Mouse (Mus musculus) bone marrow macrophage, adult 2 months (primary cell): Measurements from ENCODE around the gene Gm20503. TPM values are rescaled to one million over a fixed set of nuclear protein-coding genes. Genes with fewer than 3 reads are reported as not detected.

Experiments used
- H3K27ac ChIP-seq: 2 replicates; pipeline ENCODE4 v1.5.1; 2012; ENCODE audit warnings: low read depth, low read length; ENCODE audit not compliant: insufficient read depth
- H3K4me1 ChIP-seq: 2 replicates; pipeline ENCODE4 v1.6.1; 2012; ENCODE audit warnings: low read length; ENCODE audit not compliant: control insufficient read depth, insufficient read depth
- H3K4me3 ChIP-seq: 2 replicates; pipeline ENCODE4 v1.5.1; 2012; ENCODE audit warnings: mild to moderate bottlenecking, low read length, moderate library complexity; ENCODE audit not compliant: insufficient read depth
- CTCF ChIP-seq: IDR thresholded peaks from 2 replicates; pipeline ENCODE4 v1.5.1; 2012; ENCODE audit warnings: low read depth, mild to moderate bottlenecking, low read length, moderate library complexity
- POLR2A ChIP-seq: IDR thresholded peaks from 2 replicates; pipeline ENCODE4 v1.6.1; 2012; ENCODE audit warnings: mild to moderate bottlenecking, low read depth, low read length, borderline replicate concordance
- polyA plus RNA-seq: library from polyadenylated mRNA; stranded (reverse); fragments of >200 nt; gene quantifications from 2 replicates; pipeline ENCODE4 v1.2.4, GENCODE M21; 2012; ENCODE audit not compliant: missing spikeins, insufficient read depth, insufficient read length

Gm20503 gene
- polyA plus RNA-seq: 2.6 TPM in 1 of 2 replicates, not detected in the other

DNA sequence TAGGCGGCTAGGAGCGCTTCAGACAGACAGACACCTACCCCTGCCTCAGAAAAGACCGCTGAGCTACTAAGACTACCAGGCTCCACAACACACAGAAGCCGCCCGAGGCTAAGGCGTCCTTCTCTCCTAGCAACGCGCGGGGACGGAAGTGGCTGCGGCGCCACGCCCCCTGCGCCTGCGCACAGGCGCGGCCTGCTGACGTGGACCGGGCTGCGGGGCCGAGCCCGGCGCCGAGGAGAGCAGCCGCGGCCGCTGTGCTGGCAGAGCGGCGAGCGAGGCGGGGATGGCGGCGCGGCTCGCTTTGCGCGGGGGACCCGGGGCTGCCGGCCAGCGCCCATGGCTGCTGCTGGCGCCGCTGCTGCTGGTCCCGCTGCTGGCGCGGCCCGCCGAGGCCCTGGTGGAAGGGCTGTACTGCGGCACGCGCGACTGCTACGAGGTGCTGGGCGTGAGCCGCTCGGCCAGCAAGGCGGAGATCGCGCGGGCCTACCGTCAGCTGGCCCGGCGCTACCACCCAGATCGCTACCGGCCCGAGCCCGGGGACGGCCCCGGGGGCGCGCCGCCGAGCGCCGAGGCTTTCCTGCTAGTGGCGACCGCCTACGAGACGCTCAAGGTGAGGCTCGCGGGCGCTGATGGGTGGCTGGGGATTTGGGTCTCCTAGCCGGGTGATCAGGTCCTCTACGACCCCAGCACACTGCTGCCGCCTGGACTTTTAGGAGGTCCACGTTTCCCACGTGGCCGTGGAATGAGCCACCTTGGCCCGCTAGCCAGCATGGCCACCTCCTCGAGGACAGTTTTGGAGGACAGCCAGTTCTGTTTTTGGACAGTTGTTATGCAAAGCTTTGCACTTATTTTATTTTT lies at the start of gene Gm20503:
Gene Gm20503, plus strand, starts transcription at position 263 of the 858 bp plus-strand sequence.
- H3K4me3 ChIP-seq: peak within 1 kb of the TSS; percentile 72
- TF ChIP-seq POLR2A (peak; percentile 60; the same call in 1 of the 2 replicates), CTCF (no peak)
- peaks cover 25% of the 10 kb centered on the region for H3K4me1 ChIP-seq
- H3K27ac ChIP-seq: no peak within 1 kb of the TSS

DNA sequence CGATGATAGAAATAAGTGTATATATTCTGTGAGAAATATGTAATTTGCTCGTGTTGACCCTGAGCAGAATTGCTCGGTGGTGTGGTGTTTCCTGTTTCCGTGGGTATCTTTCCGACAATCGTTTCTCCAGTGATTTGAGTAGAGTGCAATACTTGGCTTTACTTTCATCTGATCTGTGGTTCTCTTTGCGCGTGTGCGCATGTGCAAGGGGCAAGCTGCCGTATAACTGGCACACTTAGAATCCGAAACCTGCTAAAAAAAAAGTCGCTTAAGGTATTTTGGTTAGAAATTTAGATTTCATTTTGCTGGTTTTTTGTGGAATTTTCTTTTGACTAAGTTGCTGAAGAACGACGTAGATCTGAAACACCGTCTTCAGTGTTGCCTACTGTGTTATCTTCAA lies 41.3 kb upstream of the Gm20503 start:
- Histone ChIP-seq H3K27ac (no peak overlapping the region), H3K4me3 (no peak overlapping the region), H3K4me1 (no peaks in the 10 kb centered on the region)
- TF ChIP-seq CTCF (no peak), POLR2A (no peak)

DNA sequence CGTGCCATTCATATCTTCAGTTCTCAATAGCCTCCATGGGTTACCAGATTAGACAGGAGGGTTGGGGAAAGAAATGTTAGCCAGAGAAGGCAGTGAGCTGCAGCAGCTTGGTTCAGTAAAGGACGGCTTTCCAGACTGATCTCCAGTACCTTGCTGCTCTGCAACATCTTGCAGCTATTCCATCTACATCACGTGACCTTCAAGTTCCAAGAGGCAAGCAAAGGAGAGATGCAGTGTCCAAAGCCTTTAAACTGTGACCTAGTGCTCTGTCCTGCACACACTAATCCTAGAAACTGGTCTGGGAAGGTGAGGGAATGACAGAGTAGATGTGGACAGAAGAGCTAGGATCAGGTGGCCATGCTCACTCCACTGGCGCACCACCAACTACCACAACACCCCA lies 39.7 kb upstream of the Gm20503 start:
- no peak overlapping the region for H3K4me3 ChIP-seq
- no peak for TF ChIP-seq POLR2A
- TF ChIP-seq CTCF: no peak
- H3K27ac ChIP-seq: no peak overlapping the region

DNA sequence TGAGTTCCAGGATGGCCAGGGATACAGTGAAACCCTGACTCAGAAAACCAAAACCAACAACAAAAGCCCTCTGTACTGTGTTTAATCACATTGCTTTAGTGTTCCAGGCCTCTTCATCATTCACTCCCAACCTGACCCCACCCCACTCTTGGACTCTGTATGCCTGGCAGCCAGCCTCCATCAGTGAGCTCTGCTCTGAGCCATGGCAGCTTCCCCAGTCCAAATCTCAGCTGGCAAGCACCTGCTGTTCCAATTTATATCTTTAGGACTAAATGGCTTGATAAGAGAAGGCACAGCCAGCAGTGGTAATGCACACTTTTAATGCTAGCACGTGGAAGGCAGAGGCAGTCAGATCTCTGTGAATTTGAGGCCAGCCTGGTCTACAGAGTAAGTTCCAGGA lies 37.9 kb upstream of the Gm20503 start:
- no peak overlapping the region for H3K27ac ChIP-seq
- peaks cover 3% of the 10 kb centered on the region; the same call in 1 of the 2 replicates for H3K4me1 ChIP-seq
- no peak for TF ChIP-seq POLR2A
- no peak for TF ChIP-seq CTCF
- H3K4me3 ChIP-seq: no peak overlapping the region

More for the DNA sequence above, 39.7 kb upstream of the Gm20503 start:
- H3K4me1 ChIP-seq: peaks cover 2% of the 10 kb centered on the region; the same call in 1 of the 2 replicates

DNA sequence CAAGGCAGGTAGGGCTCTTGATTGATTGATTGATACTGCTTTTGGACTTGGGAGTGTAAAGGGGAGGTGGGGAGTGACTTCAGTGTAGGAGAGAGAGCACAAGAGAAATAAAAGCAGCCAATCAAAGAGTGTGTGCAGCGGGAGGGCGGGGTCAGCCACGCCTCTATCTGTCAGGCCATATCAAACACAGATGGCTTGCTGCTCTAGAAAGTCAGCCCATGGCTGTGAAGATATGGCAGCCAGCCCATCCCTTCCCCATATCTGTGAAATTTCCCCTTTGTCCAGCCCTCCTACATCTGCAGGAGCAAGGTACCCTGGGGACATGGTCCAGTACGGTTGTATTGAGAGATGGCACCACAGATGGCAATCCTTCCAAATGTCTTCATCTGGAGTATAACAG lies 32.3 kb upstream of the Gm20503 start:
- no peak overlapping the region for H3K4me3 ChIP-seq
- TF ChIP-seq CTCF (no peak), POLR2A (no peak)
- H3K27ac ChIP-seq: no peak overlapping the region
- H3K4me1 ChIP-seq: peaks cover 3% of the 10 kb centered on the region; the same call in 1 of the 2 replicates

DNA sequence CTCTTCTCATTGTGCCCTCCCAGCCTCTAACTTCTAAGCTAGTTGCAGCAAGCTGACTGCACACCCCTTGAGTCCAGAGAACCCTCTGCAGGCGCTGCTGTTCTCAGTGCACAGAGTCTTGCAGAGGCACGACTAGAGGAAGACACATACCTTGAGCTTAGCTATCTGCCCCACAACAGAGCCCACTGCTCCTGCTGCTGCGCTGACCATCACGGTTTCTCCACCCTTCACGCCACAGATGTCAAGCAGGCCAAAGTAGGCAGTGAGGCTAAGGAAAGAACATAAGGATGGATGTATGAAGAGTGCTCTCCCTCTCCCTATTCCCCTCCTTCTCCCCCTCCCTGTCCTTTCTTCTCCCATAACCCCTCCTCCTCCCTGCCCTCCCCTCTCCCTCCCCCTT lies 27.3 kb upstream of the Gm20503 start:
- no peak overlapping the region for H3K4me3 ChIP-seq
- no peaks in the 10 kb centered on the region for H3K4me1 ChIP-seq
- H3K27ac ChIP-seq: no peak overlapping the region
- TF ChIP-seq CTCF (no peak), POLR2A (no peak)

DNA sequence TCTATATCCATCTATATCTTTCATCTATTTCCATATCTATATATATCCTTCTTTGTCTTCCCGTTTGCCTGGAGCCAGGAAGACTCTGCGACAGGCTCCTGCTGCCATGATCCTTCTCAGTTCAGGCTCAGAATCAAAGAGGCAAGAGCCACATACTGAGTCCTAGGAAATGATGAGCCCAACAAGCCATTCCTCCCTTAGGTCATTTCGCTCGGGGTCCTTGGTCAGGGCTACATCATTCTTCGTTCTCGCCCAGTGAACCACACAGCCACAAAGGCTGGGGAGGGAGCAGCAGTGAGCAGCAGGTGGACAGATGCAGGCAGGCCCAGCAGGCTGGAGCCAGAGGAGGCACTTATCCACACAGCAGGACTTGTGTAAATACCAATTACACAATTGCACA lies 21.6 kb upstream of the Gm20503 start:
- H3K4me3 ChIP-seq: no peak overlapping the region
- TF ChIP-seq CTCF (no peak), POLR2A (no peak)
- H3K27ac ChIP-seq: no peak overlapping the region
- peaks cover 4% of the 10 kb centered on the region for H3K4me1 ChIP-seq

DNA sequence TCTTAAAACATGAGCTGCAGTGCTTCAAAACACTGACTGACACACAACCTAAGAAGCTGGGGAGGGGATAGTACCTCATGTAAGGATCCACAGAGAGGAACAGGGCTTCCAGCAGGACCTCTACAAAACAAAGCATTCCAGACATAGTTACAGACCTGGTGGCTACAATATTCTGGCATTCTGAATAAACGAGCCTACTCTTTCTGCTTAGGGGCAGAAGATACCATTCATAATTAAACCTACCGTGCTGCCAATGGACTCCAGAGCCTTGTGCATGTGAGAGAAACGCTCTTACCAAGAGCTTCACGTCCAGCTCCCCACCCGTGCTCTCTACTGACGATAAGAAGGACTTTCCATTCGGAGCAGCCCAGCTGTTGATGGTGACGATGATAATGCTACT lies 20.2 kb upstream of the Gm20503 start:
- TF ChIP-seq CTCF (no peak), POLR2A (no peak)
- Histone ChIP-seq H3K4me1 (peaks cover 4% of the 10 kb centered on the region), H3K4me3 (no peak overlapping the region), H3K27ac (no peak overlapping the region)

DNA sequence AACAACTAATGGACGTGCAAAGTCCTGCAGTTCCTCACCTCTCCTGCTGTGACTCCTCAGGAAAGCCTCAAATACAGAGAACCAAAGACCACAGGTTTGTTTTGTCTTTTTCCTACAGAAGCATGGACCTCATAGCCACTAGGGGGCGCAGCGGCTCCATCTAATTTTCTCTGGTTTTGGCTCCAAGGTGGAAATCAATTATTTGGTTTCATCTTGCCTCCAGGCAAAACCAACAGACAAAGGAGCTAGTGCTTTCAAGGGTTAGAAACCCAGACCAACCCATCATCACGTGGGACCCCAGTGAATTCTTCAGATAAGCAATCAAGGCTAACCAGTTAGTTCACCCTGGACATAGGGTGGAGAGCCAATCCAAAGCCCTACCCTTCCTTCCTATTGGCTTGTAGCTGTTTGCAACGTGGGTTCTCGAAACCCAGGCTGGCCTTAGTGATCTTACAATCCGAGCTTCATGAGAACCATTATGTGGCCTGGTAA lies 17.8 kb upstream of the Gm20503 start:
- TF ChIP-seq CTCF (peak; percentile 54), POLR2A (no peak)
- no peak overlapping the region for H3K4me3 ChIP-seq
- peaks cover 16% of the 10 kb centered on the region for H3K4me1 ChIP-seq
- no peak overlapping the region for H3K27ac ChIP-seq
